Mouse (Mus musculus) liver, embryonic 12.5 days (tissue): Measurements from ENCODE around the gene Sik3. TPM values are rescaled to one million over a fixed set of nuclear protein-coding genes. Genes with fewer than 3 reads are reported as not detected.
A peak's percentile ranks its signal among the peaks of the same experiment; 100 is the strongest.

Experiments
- ATAC-seq: fragments of 200-750 bp; cut with Nextera tagmentation; 2 replicates; pipeline ENCODE4 v1.8.0; 2017; ENCODE audit warnings: moderate number of reproducible peaks, mild to moderate bottlenecking, moderate library complexity
- H3K27ac ChIP-seq: fragments of 300-500 bp; sonication (generic); 2 replicates; pipeline ENCODE4 v1.5.1; 2016; ENCODE audit warnings: mild to moderate bottlenecking
- H3K27me3 ChIP-seq: fragments of 300-500 bp; sonication (generic); replicated peaks from 2 replicates; pipeline ENCODE4 v1.6.1; 2016; ENCODE audit warnings: mild to moderate bottlenecking, moderate library complexity
- H3K36me3 ChIP-seq: fragments of 300-500 bp; sonication (generic); 2 replicates; pipeline ENCODE4 v1.6.1; 2016; ENCODE audit warnings: mild to moderate bottlenecking, moderate library complexity
- H3K4me1 ChIP-seq: fragments of 300-500 bp; sonication (generic); 2 replicates; pipeline ENCODE4 v1.6.1; 2016
- H3K4me2 ChIP-seq: fragments of 300-500 bp; sonication (generic); 2 replicates; pipeline ENCODE4 v1.6.1; 2016; ENCODE audit warnings: mild to moderate bottlenecking, moderate library complexity
- H3K4me3 ChIP-seq: fragments of 300-500 bp; sonication (generic); 2 replicates; pipeline ENCODE4 v1.5.1; 2016; ENCODE audit warnings: mild to moderate bottlenecking, moderate library complexity
- H3K9ac ChIP-seq: fragments of 300-500 bp; sonication (generic); 2 replicates; pipeline ENCODE4 v1.6.1; 2016; ENCODE audit warnings: mild to moderate bottlenecking, moderate library complexity
- H3K9me3 ChIP-seq: fragments of 300-500 bp; sonication (generic); replicated peaks from 2 replicates; pipeline ENCODE4 v1.6.1; 2016; ENCODE audit warnings: mild to moderate bottlenecking, moderate library complexity
- WGBS: fragments of 180-500 bp; shearing (Covaris S2); methylation state at CpG from one replicate; pipeline ENCODE4 v1.1.7; 2016; ENCODE audit not compliant: insufficient replicate concordance; 5-methylcytosine and 5-hydroxymethylcytosine counted together
- polyA plus RNA-seq: library from polyadenylated mRNA; unstranded; fragments of >200 nt; fragmentation: Nextera tagmentation; extraction: Ambion mirVana; gene quantifications from 2 replicates; pipeline ENCODE4 v1.2.1, GENCODE M21; 2016

Sik3 gene
- polyA plus RNA-seq, 1 experiment from 2014 or later = 7.1 TPM

DNA sequence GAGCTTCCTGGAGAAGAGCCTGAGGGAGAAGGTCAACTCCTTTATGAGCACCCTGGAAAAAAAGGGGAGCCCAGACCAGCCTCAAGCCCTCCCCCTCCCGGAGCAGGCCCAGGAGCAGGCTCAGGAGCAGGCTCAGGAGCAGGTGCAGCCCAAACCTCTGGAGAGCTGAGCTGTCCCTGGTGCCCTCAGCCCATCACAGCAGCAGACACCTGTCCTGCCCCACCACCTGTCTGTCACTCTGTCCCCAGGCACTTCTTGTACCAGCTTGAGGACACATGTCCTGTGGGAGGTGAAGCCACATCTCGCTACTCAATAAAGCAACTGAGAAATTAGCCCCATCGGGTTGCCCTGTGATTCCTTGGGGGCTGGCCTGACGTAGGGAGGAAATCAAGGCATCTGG lies 230.5 kb downstream of the Sik3 start:
- H3K4me2 ChIP-seq = no peak overlapping the region
- H3K27ac ChIP-seq = no peak overlapping the region
- ATAC-seq = no peak
- H3K9ac ChIP-seq = no peak overlapping the region
- H3K36me3 ChIP-seq = no peaks in the 10 kb centered on the region
- 63% methylated on average over 4 of the region's 4 CpGs for WGBS
- H3K27me3 ChIP-seq = peaks cover 29% of the 10 kb centered on the region; the same call in 1 of the 2 replicates
- no peaks in the 10 kb centered on the region for H3K9me3 ChIP-seq
- no peaks in the 10 kb centered on the region; the same call in 1 of the 2 replicates for H3K4me1 ChIP-seq
- no peak overlapping the region for H3K4me3 ChIP-seq

DNA sequence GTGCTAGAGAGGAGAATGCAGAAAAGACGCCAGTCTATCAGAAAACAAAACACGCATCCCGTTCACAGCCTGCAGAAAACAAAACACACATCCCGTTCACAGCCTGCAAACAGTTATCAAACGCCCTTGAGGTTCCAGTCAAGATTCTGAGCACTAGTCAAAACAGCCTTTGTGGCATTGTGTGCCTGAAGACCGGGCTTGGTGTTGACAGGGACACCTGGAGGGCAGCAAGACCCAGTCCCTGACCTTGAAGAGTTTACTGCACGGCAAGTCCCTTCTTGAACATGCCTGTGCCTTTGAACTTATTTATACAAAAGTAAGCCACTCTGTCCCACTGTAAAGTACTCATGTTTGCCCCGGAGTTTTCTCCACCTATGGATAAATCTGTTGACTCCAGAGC lies 231.0 kb downstream of the Sik3 start:
- ATAC-seq = no peak
- no peaks in the 10 kb centered on the region; the same call in 1 of the 2 replicates for H3K4me1 ChIP-seq
- no peak overlapping the region for H3K4me3 ChIP-seq
- H3K9ac ChIP-seq = no peak overlapping the region
- H3K36me3 ChIP-seq = no peaks in the 10 kb centered on the region
- peaks cover 26% of the 10 kb centered on the region; the same call in 1 of the 2 replicates for H3K27me3 ChIP-seq
- H3K27ac ChIP-seq = no peak overlapping the region
- WGBS = 67% methylated on average over 8 of the region's 8 CpGs
- H3K4me2 ChIP-seq = no peak overlapping the region
- H3K9me3 ChIP-seq = no peaks in the 10 kb centered on the region

DNA sequence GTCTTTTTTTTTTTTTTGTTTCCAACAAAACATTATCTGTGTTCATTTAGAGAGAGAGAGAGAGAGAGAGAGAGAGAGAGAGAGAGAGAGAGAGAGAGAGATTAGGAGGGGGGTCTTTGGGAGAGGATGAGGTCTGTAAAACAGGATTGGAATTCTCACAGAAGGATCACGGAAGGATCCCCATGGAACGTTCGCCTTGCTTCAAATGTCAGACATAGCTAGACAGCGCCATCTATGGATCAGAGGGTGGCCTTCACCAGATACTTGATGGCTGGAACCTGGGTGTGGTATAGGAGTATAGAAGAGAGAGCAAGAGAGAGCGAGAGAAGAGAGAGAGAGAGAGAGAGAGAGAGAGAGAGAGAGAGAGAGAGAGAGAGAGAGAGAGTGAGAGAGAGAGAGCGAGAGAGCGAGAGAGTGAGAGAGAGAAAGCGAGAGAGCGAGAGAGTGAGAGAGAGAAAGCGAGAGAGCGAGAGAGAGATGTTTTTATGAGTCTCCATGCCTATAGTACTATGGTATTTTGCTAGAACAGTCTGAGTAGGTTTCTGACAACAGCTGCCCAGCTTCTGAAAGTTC lies 234.2 kb downstream of the Sik3 start:
- H3K9ac ChIP-seq = no peak overlapping the region
- no peaks in the 10 kb centered on the region for H3K36me3 ChIP-seq
- peaks cover 13% of the 10 kb centered on the region; the same call in 1 of the 2 replicates for H3K27me3 ChIP-seq
- H3K4me3 ChIP-seq = no peak overlapping the region
- no peak overlapping the region for H3K27ac ChIP-seq
- H3K9me3 ChIP-seq = no peaks in the 10 kb centered on the region
- peak; percentile 40; the same call in 1 of the 2 replicates for ATAC-seq
- no peaks in the 10 kb centered on the region; the same call in 1 of the 2 replicates for H3K4me1 ChIP-seq
- peak overlapping the region; percentile 25 for H3K4me2 ChIP-seq
- 28% methylated on average over 11 of the region's 11 CpGs for WGBS

DNA sequence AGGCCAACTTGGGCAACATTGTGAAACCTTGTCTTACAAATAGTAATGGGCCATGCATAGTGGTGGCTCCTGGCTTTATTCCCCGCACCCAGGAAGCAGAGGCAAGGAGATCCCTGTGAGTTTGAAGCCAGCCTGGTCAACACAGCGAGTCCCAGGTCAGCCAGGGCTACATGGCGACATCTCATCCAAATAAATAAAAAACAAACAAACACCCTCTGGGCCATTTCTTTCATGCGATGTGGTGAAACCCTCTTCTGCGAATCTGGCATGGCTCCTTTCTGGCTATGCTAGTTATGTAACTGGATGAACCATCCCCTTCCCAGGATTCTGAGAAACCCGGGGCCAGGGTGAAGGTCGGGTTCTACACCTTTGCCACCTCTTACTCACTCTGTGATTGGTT lies 243.6 kb downstream of the Sik3 start:
- no peak for ATAC-seq
- no peak overlapping the region for H3K4me3 ChIP-seq
- H3K9me3 ChIP-seq = no peaks in the 10 kb centered on the region
- 72% methylated on average over 7 of the region's 7 CpGs for WGBS
- no peak overlapping the region for H3K27ac ChIP-seq
- no peak overlapping the region for H3K4me2 ChIP-seq
- H3K27me3 ChIP-seq = no peaks in the 10 kb centered on the region
- no peak overlapping the region for H3K9ac ChIP-seq
- 0 out of 2 replicates have a peak, but pooled peaks cover 9% of the 10 kb centered on the region for H3K4me1 ChIP-seq
- no peaks in the 10 kb centered on the region for H3K36me3 ChIP-seq

DNA sequence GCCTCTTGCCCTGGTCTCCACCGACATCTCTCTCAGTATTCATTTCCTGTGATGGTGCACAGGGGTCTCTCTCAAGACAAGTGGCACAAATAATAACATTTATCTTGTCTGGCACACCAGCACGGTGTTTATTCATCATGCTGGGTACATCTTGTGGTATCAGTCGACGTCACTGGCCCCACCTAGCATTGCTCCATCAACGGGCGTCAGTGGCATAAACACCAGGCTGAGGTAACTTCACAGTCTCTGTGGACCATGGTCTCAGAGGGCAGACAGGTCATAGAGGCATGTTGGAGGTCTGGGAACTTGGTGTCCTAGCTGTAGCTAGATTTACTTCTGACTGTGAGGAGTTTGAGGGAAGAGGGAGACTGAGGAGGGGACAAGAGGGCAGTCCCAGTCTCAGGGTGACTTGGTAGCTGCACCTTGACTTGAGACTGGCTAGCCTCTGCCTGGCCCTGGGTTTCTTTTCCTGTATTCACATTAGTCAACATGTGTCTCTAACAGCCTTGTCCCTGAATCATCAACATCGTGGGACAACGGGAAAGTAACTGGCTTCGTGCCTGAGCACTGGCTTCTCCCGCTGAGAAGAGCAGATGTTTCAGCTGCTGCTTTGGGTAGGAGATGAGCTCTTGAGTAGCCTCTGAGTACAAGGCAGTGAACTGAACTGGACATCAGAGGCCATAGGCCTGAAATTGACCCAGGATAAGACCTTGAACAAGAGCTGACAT lies 244.2 kb downstream of the Sik3 start:
- Histone ChIP-seq H3K27me3 (no peaks in the 10 kb centered on the region), H3K27ac (no peak overlapping the region), H3K36me3 (no peaks in the 10 kb centered on the region), H3K9me3 (no peaks in the 10 kb centered on the region), H3K9ac (no peak overlapping the region), H3K4me3 (no peak overlapping the region), H3K4me1 (0 out of 2 replicates have a peak, but pooled peaks cover 9% of the 10 kb centered on the region), H3K4me2 (no peak overlapping the region)
- ATAC-seq = no peak
- WGBS = 68% methylated on average over 10 of the region's 10 CpGs

DNA sequence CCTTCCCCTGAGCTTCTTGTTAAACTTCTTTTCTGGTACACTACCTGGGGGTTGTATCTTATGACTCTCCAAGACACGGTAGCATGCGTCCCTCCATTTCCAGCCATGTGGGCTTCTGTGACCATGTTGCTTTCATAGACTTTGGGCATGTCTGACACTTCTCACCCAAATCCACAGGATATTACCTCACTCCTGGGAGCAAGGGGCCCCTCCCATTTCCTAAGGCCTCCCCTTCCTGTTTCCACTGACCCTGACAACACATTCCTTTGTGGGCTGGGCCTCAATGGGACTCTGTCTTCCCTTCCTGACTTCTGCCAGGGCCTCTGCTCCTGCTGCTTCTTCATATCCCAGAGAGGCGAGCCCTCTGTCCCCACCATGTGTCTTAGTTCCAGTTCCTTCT lies 244.9 kb downstream of the Sik3 start:
- Histone ChIP-seq H3K27me3 (no peaks in the 10 kb centered on the region), H3K4me1 (0 out of 2 replicates have a peak, but pooled peaks cover 9% of the 10 kb centered on the region), H3K27ac (no peak overlapping the region), H3K9me3 (no peaks in the 10 kb centered on the region), H3K36me3 (no peaks in the 10 kb centered on the region), H3K9ac (no peak overlapping the region), H3K4me2 (no peak overlapping the region), H3K4me3 (no peak overlapping the region)
- WGBS = 60% methylated on average over 3 of the region's 3 CpGs
- ATAC-seq = 0 out of 2 replicates have a peak, but pooled peaks have one; percentile 21

DNA sequence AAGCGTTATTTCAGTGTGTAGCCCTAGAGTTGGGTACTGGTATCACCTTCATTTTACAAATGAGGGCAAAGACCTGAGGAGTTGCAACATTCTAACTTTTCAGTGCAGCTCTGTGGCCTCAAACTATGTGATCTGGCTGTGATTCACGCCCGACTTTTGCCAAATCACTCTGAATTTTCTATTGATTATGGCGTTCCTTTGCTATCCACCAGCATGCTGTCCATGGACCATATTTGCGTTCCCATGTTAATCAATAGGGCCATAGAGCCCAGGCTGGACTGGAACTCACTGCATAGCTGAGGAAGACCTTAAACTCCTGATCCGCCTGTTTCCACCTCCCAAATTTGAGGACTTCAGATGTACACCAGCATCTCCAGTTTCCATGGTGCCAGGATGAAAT lies 246.5 kb downstream of the Sik3 start:
- H3K4me1 ChIP-seq = 0 out of 2 replicates have a peak, but pooled peaks cover 9% of the 10 kb centered on the region
- no peak overlapping the region for H3K9ac ChIP-seq
- WGBS = 78% methylated on average over 6 of the region's 6 CpGs
- H3K4me2 ChIP-seq = no peak overlapping the region
- no peak overlapping the region for H3K4me3 ChIP-seq
- no peaks in the 10 kb centered on the region for H3K27me3 ChIP-seq
- no peaks in the 10 kb centered on the region for H3K36me3 ChIP-seq
- no peak for ATAC-seq
- no peak overlapping the region for H3K27ac ChIP-seq
- H3K9me3 ChIP-seq = no peaks in the 10 kb centered on the region

DNA sequence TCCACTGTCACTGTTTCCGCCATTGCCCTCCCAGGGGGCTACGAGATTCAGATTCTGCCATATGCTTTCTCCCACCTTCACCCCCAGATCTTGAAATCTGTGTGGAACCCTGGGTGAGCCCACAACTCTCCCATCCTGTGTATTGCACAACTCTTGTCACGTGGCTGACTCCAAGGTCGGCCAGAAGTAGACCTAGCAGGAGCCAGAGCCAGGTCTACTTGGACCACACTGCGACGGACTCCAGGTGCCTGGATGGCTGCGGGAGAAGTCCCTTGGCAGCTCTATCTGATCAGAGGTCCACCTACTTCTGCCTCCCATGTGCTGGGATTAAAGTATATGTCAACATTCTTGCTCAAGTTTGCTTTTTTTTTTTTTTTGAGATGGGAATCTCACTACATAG lies 248.5 kb downstream of the Sik3 start:
- ATAC-seq = no peak
- 61% methylated on average over 7 of the region's 7 CpGs for WGBS
- H3K4me3 ChIP-seq = no peak overlapping the region

DNA sequence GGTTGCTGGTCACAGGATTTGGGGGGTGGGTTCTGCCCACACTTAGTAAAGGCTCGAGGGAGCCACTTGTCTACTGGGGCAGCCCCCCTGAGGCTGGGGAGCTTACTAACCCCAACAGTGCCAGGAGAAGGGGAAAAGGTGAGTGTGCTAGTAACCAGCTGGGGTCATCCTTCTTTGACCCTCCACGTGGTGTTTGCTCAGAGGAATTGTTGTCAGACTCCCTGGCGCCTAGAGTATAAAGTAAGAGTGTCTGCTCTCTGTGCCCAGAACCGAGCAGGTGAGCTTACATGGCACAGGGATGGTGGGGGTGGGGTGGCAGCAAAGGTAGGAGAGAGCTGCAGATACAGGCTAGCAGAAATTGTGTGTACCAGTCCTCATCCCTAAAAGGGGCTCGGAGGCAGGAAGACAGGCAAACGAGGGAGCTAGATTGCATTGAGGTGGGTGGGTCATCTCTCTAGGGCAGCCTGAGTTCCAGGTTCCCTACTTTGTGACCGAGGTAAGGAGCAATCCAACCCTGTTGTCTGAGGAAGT lies 255.8 kb downstream of the Sik3 start, which contains the start of gene Apoa5:
Apoa5 (plus strand) TSS at position 291 of the 531 bp plus-strand sequence.
- peaks cover 15% of the 10 kb centered on the region for H3K4me1 ChIP-seq
- H3K4me3 ChIP-seq = no peak within 1 kb of the TSS
- H3K27me3 ChIP-seq = peaks cover 36% of the 10 kb centered on the region
- H3K9ac ChIP-seq = no peak within 1 kb of the TSS
- no peak within 1 kb of the TSS for H3K4me2 ChIP-seq
- WGBS = 37% methylated on average over 7 of the region's 7 CpGs
- no peaks in the 10 kb centered on the region for H3K9me3 ChIP-seq
- H3K36me3 ChIP-seq = no peaks in the 10 kb centered on the region
- no peak for ATAC-seq
- no peak within 1 kb of the TSS for H3K27ac ChIP-seq

More for the DNA sequence above, 248.5 kb downstream of the Sik3 start:
- no peak overlapping the region for H3K9ac ChIP-seq
- H3K27me3 ChIP-seq = no peaks in the 10 kb centered on the region
- H3K9me3 ChIP-seq = no peaks in the 10 kb centered on the region
- H3K36me3 ChIP-seq = no peaks in the 10 kb centered on the region
- no peak overlapping the region for H3K4me2 ChIP-seq
- 0 out of 2 replicates have a peak, but pooled peaks cover 9% of the 10 kb centered on the region for H3K4me1 ChIP-seq
- H3K27ac ChIP-seq = no peak overlapping the region

DNA sequence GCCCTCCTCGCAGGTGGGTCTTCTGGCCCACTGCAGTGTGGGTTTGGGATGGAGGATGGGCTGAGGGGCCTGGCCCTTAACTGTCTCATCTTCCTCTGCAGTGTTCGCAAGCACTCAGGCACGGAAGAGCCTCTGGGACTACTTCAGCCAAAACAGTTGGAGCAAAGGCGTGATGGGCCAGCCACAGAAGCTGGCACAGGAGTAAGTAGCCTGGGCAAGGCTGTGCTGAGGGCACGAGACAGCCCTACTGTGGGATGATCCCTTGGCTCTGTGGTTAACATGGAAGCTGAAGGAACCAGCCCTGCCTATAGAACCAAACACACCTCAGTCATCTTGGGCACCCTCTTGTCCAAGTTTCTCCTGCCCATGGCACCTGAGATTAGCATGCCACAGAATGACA lies 256.5 kb downstream of the Sik3 start:
- no peak for ATAC-seq
- H3K9ac ChIP-seq = no peak overlapping the region

DNA sequence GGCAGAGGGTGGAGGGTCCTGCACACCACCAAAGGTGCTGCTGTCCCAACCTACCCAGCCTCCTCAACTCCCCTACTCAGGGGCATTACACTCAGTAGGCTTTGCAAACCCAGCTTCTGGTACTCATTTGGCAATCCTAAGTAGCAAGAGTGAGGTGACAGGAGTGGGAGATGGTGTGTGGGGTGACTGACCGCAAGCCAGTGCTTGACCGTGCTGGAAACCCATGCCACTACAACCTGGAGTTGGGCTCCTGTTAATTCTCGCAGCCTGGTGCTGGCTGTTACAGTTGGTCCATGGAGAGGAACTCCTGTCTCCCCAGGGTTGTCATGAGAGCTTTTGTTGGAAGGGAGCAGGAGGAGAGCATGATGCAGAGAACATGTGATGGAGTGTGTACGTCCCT lies 258.2 kb downstream of the Sik3 start:
- Histone ChIP-seq H3K9ac (no peak overlapping the region), H3K4me1 (peaks cover 28% of the 10 kb centered on the region), H3K4me2 (no peak overlapping the region), H3K4me3 (no peak overlapping the region), H3K9me3 (no peaks in the 10 kb centered on the region), H3K27me3 (peaks cover 36% of the 10 kb centered on the region), H3K27ac (no peak overlapping the region), H3K36me3 (peaks cover 17% of the 10 kb centered on the region)
- 75% methylated on average over 4 of the region's 4 CpGs for WGBS
- ATAC-seq = no peak

More for the DNA sequence above, 256.5 kb downstream of the Sik3 start:
- peaks cover 22% of the 10 kb centered on the region for H3K4me1 ChIP-seq
- H3K27ac ChIP-seq = no peak overlapping the region
- H3K9me3 ChIP-seq = no peaks in the 10 kb centered on the region
- H3K4me2 ChIP-seq = no peak overlapping the region
- H3K4me3 ChIP-seq = no peak overlapping the region
- H3K27me3 ChIP-seq = peaks cover 36% of the 10 kb centered on the region
- WGBS = 73% methylated on average over 5 of the region's 5 CpGs
- peaks cover under 1% of the 10 kb centered on the region; the same call in 1 of the 2 replicates for H3K36me3 ChIP-seq

DNA sequence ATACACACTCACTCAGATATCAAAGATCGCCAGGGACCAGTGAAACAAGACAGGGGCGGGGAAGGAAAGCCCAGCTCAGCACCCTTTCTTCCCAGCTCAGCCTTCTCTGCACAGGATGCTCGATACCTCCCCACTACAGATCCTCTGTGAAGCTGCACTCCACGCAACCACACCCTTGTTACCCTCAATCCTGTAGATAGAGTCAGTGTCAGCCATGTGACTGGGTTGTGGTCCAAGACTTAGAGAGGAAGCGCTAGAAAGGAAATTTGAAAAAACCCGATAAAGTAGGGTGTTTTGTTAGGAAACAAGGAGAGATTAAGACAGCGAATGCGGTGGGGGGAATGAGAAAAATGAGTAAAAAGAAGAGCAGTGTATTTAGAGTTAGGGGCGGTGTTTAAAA lies 259.4 kb downstream of the Sik3 start:
- Histone ChIP-seq H3K4me3 (peak overlapping the region; percentile 85), H3K27me3 (peaks cover 36% of the 10 kb centered on the region), H3K36me3 (peaks cover 30% of the 10 kb centered on the region), H3K4me1 (peaks cover 28% of the 10 kb centered on the region), H3K9me3 (no peaks in the 10 kb centered on the region), H3K9ac (peak overlapping the region; percentile 83), H3K4me2 (peak overlapping the region; percentile 92), H3K27ac (0 out of 2 replicates have a peak overlapping the region, but pooled peaks have one; percentile 71)
- no peak for ATAC-seq
- 30% methylated on average over 9 of the region's 9 CpGs for WGBS
